Mouse (Mus musculus) myocyte (in vitro differentiated cells): ENCODE data around the gene Ankrd6. TPM values are rescaled to one million over a fixed set of nuclear protein-coding genes. Genes with fewer than 3 reads are reported as not detected.

Source experiments
- H3K27me3 ChIP-seq: one replicate; pipeline ENCODE4 v1.6.1; 2011; ENCODE audit not compliant: control insufficient read depth, insufficient read depth, insufficient read length
- H3K36me3 ChIP-seq: one replicate; pipeline ENCODE4 v1.6.1; 2011; ENCODE audit not compliant: control insufficient read depth, insufficient read depth
- H3K4me2 ChIP-seq: one replicate; pipeline ENCODE4 v1.6.1; 2011; ENCODE audit warnings: low read depth, control low read depth
- H3K4me3 ChIP-seq: one replicate; pipeline ENCODE4 v1.5.1; 2011; ENCODE audit warnings: mild to moderate bottlenecking, control low read depth, moderate library complexity
- H3K79me2 ChIP-seq: one replicate; pipeline ENCODE4 v1.6.1; 2011; ENCODE audit not compliant: control insufficient read depth, insufficient read depth
- H3ac ChIP-seq: one replicate; pipeline ENCODE4 v1.6.1; 2011; ENCODE audit not compliant: control insufficient read depth, insufficient read length
- CEBPB ChIP-seq: IDR thresholded peaks from 2 replicates; pipeline ENCODE4 v1.6.1; 2011; ENCODE audit warnings: mild to moderate bottlenecking, moderate library complexity; ENCODE audit not compliant: poor library complexity, insufficient read depth, severe bottlenecking
- E2F4 ChIP-seq: IDR thresholded peaks from one replicate; pipeline ENCODE4 v1.6.1; 2011; ENCODE audit warnings: mild to moderate bottlenecking, control low read depth, moderate library complexity; ENCODE audit not compliant: insufficient read depth
- MAX ChIP-seq: IDR thresholded peaks from one replicate; pipeline ENCODE4 v1.6.1; 2011; ENCODE audit warnings: low read depth, mild to moderate bottlenecking, control low read depth
- MYOD1 ChIP-seq, 3 experiments: IDR thresholded peaks; one replicate each; pipeline ENCODE4 v1.6.1; 2011; ENCODE audit warnings: control low read depth in 2 of 3, low read depth in 2 of 3, mild to moderate bottlenecking in 2 of 3, moderate library complexity in 1 of 3; ENCODE audit not compliant: insufficient read length in 2 of 3, control insufficient read depth in 1 of 3
- MYOG ChIP-seq, 3 experiments: IDR thresholded peaks; one replicate each; pipeline ENCODE4 v1.6.1; 2011; ENCODE audit warnings: control low read depth in 2 of 3, low read depth in 2 of 3, mild to moderate bottlenecking in 2 of 3; ENCODE audit not compliant: insufficient read length in 2 of 3, control insufficient read depth in 1 of 3, insufficient read depth in 1 of 3
- POLR2A ChIP-seq: IDR thresholded peaks from one replicate; pipeline ENCODE4 v1.6.1; 2011; ENCODE audit warnings: low read depth, mild to moderate bottlenecking, control low read depth, moderate library complexity; ENCODE audit not compliant: insufficient read length
- POLR2AphosphoS2 ChIP-seq: IDR thresholded peaks from one replicate; pipeline ENCODE4 v1.6.1; 2011; ENCODE audit warnings: low read depth, control low read depth; ENCODE audit not compliant: insufficient read length
- REST ChIP-seq: IDR thresholded peaks from one replicate; pipeline ENCODE4 v1.6.1; 2011; ENCODE audit warnings: mild to moderate bottlenecking, control low read depth, moderate library complexity; ENCODE audit not compliant: insufficient read depth, insufficient read length
- SRF ChIP-seq: IDR thresholded peaks from one replicate; pipeline ENCODE4 v1.6.1; 2011; ENCODE audit warnings: low read depth; ENCODE audit not compliant: control insufficient read depth, insufficient read length
- TCF12 ChIP-seq: IDR thresholded peaks from one replicate; pipeline ENCODE4 v1.6.1; 2011; ENCODE audit warnings: mild to moderate bottlenecking, control low read depth; ENCODE audit not compliant: poor library complexity, insufficient read depth, severe bottlenecking
- TCF3 ChIP-seq: IDR thresholded peaks from one replicate; pipeline ENCODE4 v1.6.1; 2011; ENCODE audit warnings: low read depth, control low read depth; ENCODE audit not compliant: insufficient read length
- USF1 ChIP-seq: IDR thresholded peaks from one replicate; pipeline ENCODE4 v1.6.1; 2011; ENCODE audit warnings: low read depth, mild to moderate bottlenecking, control low read depth, moderate library complexity
- polyA plus RNA-seq: library from polyadenylated mRNA; unstranded; fragments of >200 nt; fragmentation: generic; extraction: Trizol; gene quantifications from one replicate; pipeline ENCODE4 v1.2.1, GENCODE M21; 2012; ENCODE audit warnings: missing spikeins

Ankrd6 gene
- polyA plus RNA-seq, 1 experiment = 0.31 TPM

GRCm38 (mm10) chr4:32862011-32862750 lies 88.5 kb downstream of the Ankrd6 start:
- H3K4me3 ChIP-seq = no peak overlapping the region
- H3K27me3 ChIP-seq = peaks cover 7% of the 10 kb centered on the region
- H3K36me3 ChIP-seq = no peaks in the 10 kb centered on the region
- no peak overlapping the region for H3K4me2 ChIP-seq
- H3ac ChIP-seq = no peak overlapping the region
- no peaks in the 10 kb centered on the region for H3K79me2 ChIP-seq
- TF ChIP-seq MYOG (IDR thresholded peaks at IDR 0.05; ENCODE audit: control insufficient read depth in 1 of 3, insufficient read depth in 1 of 3, insufficient read length in 2 of 3, low read depth in 2 of 3) = no peak

GRCm38 (mm10) chr4:32860184-32860965 lies 90.3 kb downstream of the Ankrd6 start:
- TF ChIP-seq E2F4 (no peak), MAX (no peak), POLR2A (no peak), POLR2AphosphoS2 (no peak), REST (no peak), TCF3 (no peak), TCF12 (no peak), USF1 (no peak), CEBPB (no peak), MYOD1 (IDR thresholded peaks at IDR 0.05; ENCODE audit: control insufficient read depth in 1 of 3, insufficient read length in 2 of 3, low read depth in 2 of 3) (no peak), SRF (no peak), MYOG (IDR thresholded peaks at IDR 0.05; ENCODE audit: control insufficient read depth in 1 of 3, insufficient read depth in 1 of 3, insufficient read length in 2 of 3, low read depth in 2 of 3) (no peak)
- H3K4me2 ChIP-seq = no peak overlapping the region
- peaks cover 7% of the 10 kb centered on the region for H3K27me3 ChIP-seq
- no peak overlapping the region for H3K4me3 ChIP-seq
- H3ac ChIP-seq = no peak overlapping the region
- H3K79me2 ChIP-seq = no peaks in the 10 kb centered on the region
- H3K36me3 ChIP-seq = no peaks in the 10 kb centered on the region

- TF ChIP-seq POLR2AphosphoS2 (no peak), MAX (no peak), SRF (no peak), REST (no peak), USF1 (no peak), MYOG (IDR thresholded peaks at IDR 0.05; ENCODE audit: control insufficient read depth in 1 of 3, insufficient read depth in 1 of 3, insufficient read length in 2 of 3, low read depth in 2 of 3) (no peak), POLR2A (no peak), E2F4 (no peak), TCF12 (no peak), TCF3 (no peak), CEBPB (no peak), MYOD1 (IDR thresholded peaks at IDR 0.05; ENCODE audit: control insufficient read depth in 1 of 3, insufficient read length in 2 of 3, low read depth in 2 of 3) (no peak)
- no peaks in the 10 kb centered on the region for H3K79me2 ChIP-seq
- H3ac ChIP-seq = no peak overlapping the region
- no peaks in the 10 kb centered on the region for H3K27me3 ChIP-seq
- H3K36me3 ChIP-seq = no peaks in the 10 kb centered on the region
- no peak overlapping the region for H3K4me2 ChIP-seq
- H3K4me3 ChIP-seq = no peak overlapping the region
Observed at GRCm38 (mm10) chr4:32855580-32855979, 95.1 kb downstream of the Ankrd6 start.

- no peaks in the 10 kb centered on the region for H3K27me3 ChIP-seq
Observed at GRCm38 (mm10) chr4:32854956-32855355, 95.7 kb downstream of the Ankrd6 start.

More at GRCm38 (mm10) chr4:32854956-32855355, 95.7 kb downstream of the Ankrd6 start:
- Histone ChIP-seq H3ac (no peak overlapping the region), H3K4me2 (no peak overlapping the region), H3K36me3 (no peaks in the 10 kb centered on the region), H3K79me2 (no peaks in the 10 kb centered on the region), H3K4me3 (no peak overlapping the region)
- no peak for TF ChIP-seq USF1
- no peak for TF ChIP-seq POLR2AphosphoS2
- TF ChIP-seq REST = no peak
- TF ChIP-seq MAX = no peak
- TF ChIP-seq POLR2A = no peak
- no peak for TF ChIP-seq MYOG (IDR thresholded peaks at IDR 0.05; ENCODE audit: control insufficient read depth in 1 of 3, insufficient read depth in 1 of 3, insufficient read length in 2 of 3, low read depth in 2 of 3)
- TF ChIP-seq E2F4 = no peak
- TF ChIP-seq MYOD1 (IDR thresholded peaks at IDR 0.05; ENCODE audit: control insufficient read depth in 1 of 3, insufficient read length in 2 of 3, low read depth in 2 of 3) = no peak
- TF ChIP-seq TCF12 = no peak
- no peak for TF ChIP-seq TCF3
- TF ChIP-seq SRF = no peak
- no peak for TF ChIP-seq CEBPB
